ENCODE assay signal across 18 mouse cellular contexts in the genomic region with DNA sequence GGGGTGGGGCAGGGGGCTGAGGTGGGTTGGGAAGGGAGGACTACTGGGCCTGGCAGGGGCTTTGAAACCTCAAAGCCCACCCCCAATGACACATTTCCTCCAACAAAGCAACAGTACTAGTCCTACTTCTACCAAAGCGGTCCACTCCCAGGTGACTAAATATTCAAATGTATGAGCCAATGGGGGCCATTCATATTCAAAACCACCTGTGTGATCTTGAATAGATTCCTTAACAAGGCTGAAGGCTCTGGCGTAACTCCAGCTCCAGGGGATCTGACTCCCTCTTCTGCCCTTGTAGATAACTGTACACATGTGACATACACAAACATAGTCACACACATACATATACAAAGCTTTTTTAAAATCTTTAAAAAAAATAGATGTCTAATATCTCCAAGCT. TPM values are rescaled to one million over a fixed set of nuclear protein-coding genes. Genes with fewer than 3 reads are reported as not detected.
A peak's percentile ranks its signal among the peaks of the same experiment; 100 is the strongest.
DNase-seq lines count a peak whose midpoint lies in the region; ATAC-seq and TF ChIP-seq lines count a peak whose summit lies in the region.
"Had no signal": no experiment of that assay in that cellular context is flagged by ENCODE, and none has a peak within 500 bp of the region (broad histone marks: within the 10 kb centered on the region; RNA-seq: fewer than 3 reads in every experiment).

No protein-coding gene starts in this region.

- intact Hi-C loops in gastrocnemius, adult 2 months (cut with DNase I) = loop anchor here (2.0 kb wide), 1 partner anchor 39 kb away; no protein-coding TSS in a partner anchor

- no peak for ATAC-seq in hindbrain, postnatal 0 days

- H3K27ac ChIP-seq in gastrocnemius, adult 2 months = peak overlapping the region; percentile 91
- H3K27ac ChIP-seq in layer of hippocampus, adult 2 months = peak overlapping the region; percentile 88; the same call in 1 of the 2 replicates
- no peak overlapping the region for H3K27ac ChIP-seq in hindbrain, postnatal 0 days
- H3K27ac ChIP-seq: forebrain, embryonic 10.5 days had no signal

- H3K27me3 ChIP-seq in hindbrain, postnatal 0 days (ENCODE audit: insufficient read depth, low read length) = no peaks in the 10 kb centered on the region

- DNase-seq in gastrocnemius, adult 2 months = no peak
- DNase-seq in gastrocnemius, postnatal 4 days (ENCODE audit: low spot score in 2 of 2) = no peak
- DNase-seq in layer of hippocampus, adult 2 months (ENCODE audit: low spot score in 2 of 2) = no peak
- no peak for DNase-seq in layer of hippocampus, postnatal 36 days
- peak; percentile 54 for DNase-seq in brain, adult 2 months (ENCODE audit: low read depth, low spot score)
- DNase-seq in hindbrain, postnatal 0 days (ENCODE audit: low spot score) = peak; percentile 15
- no peak for DNase-seq in spleen, adult 12 weeks (ENCODE audit: low spot score)
- DNase-seq in ovary, postnatal 10 days (ENCODE audit: low spot score) = no peak
- DNase-seq: adrenal gland, adult 2 months; gastrocnemius, postnatal 14 days; kidney, adult 11 months; right cerebral cortex, postnatal 14 days had no signal

- peak overlapping the region; percentile 77 for H3K4me3 ChIP-seq in gastrocnemius, adult 2 months
- H3K4me3 ChIP-seq in layer of hippocampus, adult 2 months = peak overlapping the region; percentile 55
- H3K4me3 ChIP-seq in hindbrain, postnatal 0 days (ENCODE audit: low read length) = peak overlapping the region; percentile 42

- no peak for TF ChIP-seq CTCF in gastrocnemius, adult 2 months (IDR thresholded peaks at IDR 0.05)
- TF ChIP-seq CTCF in layer of hippocampus, adult 2 months (conservative IDR thresholded peaks at IDR 0.05) = no peak
- no peak for TF ChIP-seq CTCF in hindbrain, postnatal 0 days (IDR thresholded peaks at IDR 0.05; ENCODE audit: low read depth)

- WGBS in hindbrain, postnatal 0 days = 74% methylated on average over 2 of the region's 2 CpGs

- no peak overlapping the region for H3K9ac ChIP-seq in hindbrain, postnatal 0 days (replicated peaks; ENCODE audit: low read length)

- 0 out of 2 replicates have a peak, but pooled peaks cover 3% of the 10 kb centered on the region for H3K4me1 ChIP-seq in hindbrain, postnatal 0 days (ENCODE audit: insufficient read depth, low read length)

- peak overlapping the region; percentile 67 for H3K4me2 ChIP-seq in hindbrain, postnatal 0 days (ENCODE audit: low read depth, low read length)

- H3K36me3 ChIP-seq in hindbrain, postnatal 0 days (ENCODE audit: insufficient read depth, low read length) = no peaks in the 10 kb centered on the region
- H3K36me3 ChIP-seq: forebrain, embryonic 10.5 days had no signal

- H3K9me3 ChIP-seq in hindbrain, postnatal 0 days (ENCODE audit: low read length) = no peaks in the 10 kb centered on the region
- H3K9me3 ChIP-seq: forebrain, embryonic 10.5 days had no signal

RNA-seq across cellular contexts. Expression of a gene that starts 1.1 kb away (rescaled TPM):
- total RNA-seq in gastrocnemius, adult 2 months (2021) = 10 to 100 TPM; 27.8 to 31.8 TPM
- 10 to 100 TPM; 21.2 to 27.9 TPM for total RNA-seq in gastrocnemius, postnatal 4 days (2021)
- total RNA-seq in layer of hippocampus, adult 2 months (2021) = 10 to 100 TPM; 11.9 to 12.1 TPM
- 10 to 100 TPM; 10.2 to 10.3 TPM for total RNA-seq in layer of hippocampus, postnatal 36 days (2021)
- 14.9 and 15.0 TPM in 2 replicates for total RNA-seq in hindbrain, postnatal 0 days (2014; rRNA removed)
- polyA plus RNA-seq in hindbrain, postnatal 0 days (2015; fragmentation: Nextera tagmentation; extraction: Ambion mirVana) = 6.7 and 8.0 TPM in 2 replicates
- polyA plus RNA-seq: embryonic facial prominence, embryonic 11.5 days; limb, embryonic 11.5 days; liver, embryonic 16.5 days had no signal

RNA-seq across cellular contexts. Expression of a gene that starts 45.0 kb away (rescaled TPM):
- not detected for total RNA-seq in gastrocnemius, adult 2 months (2021)
- not detected for total RNA-seq in gastrocnemius, postnatal 4 days (2021)
- not detected for total RNA-seq in layer of hippocampus, adult 2 months (2021)
- total RNA-seq in layer of hippocampus, postnatal 36 days (2021) = not detected
- total RNA-seq in hindbrain, postnatal 0 days (2014; rRNA removed) = 0.14 and 0.16 TPM in 2 replicates
- 0.20 TPM in 2 replicates for polyA plus RNA-seq in hindbrain, postnatal 0 days (2015; fragmentation: Nextera tagmentation; extraction: Ambion mirVana)
- total RNA-seq: gastrocnemius, postnatal 14 days; layer of hippocampus, adult 8-10 months had no signal
- polyA plus RNA-seq: liver, embryonic 16.5 days; urinary bladder, adult 2 months had no signal

Comparison
In these comparisons a context has a peak if more than half of its experiments do, and no peak if none do; other contexts are left out.
1. DNase-seq: peak in brain, adult 2 months (single experiment) and hindbrain, postnatal 0 days (single experiment); none in gastrocnemius, adult 2 months (single experiment), gastrocnemius, postnatal 4 days (0 of 2), layer of hippocampus, adult 2 months (0 of 2), layer of hippocampus, postnatal 36 days (0 of 2), spleen, adult 12 weeks (single experiment) and ovary, postnatal 10 days (single experiment).
2. Peak in every context shown above with its lines, with median percentiles within 50 percentile points of each other: H3K4me3 ChIP-seq.